Mouse (Mus musculus): ENCODE results near the gene Mta3. TPM values are rescaled to one million over a fixed set of nuclear protein-coding genes. Genes with fewer than 3 reads are reported as not detected.
"Not testable (repeated sequence)": the region's sequence is repeated elsewhere in the genome, so short reads cannot be mapped to it uniquely, and the experiment has no call there.

Mta3 gene
- total RNA-seq, 2 experiments from 2014 or later, result 59.2 to 67.6 TPM

GRCm38 (mm10) chr17:83839132-83839531 lies 133.2 kb downstream of the Mta3 start:
- no peak for ATAC-seq (replicated peaks; ENCODE audit: low FRiP score, poor library complexity, severe bottlenecking)

- ATAC-seq (replicated peaks; ENCODE audit: low FRiP score, poor library complexity, severe bottlenecking), result no peak
These were observed 135.0 kb downstream of the Mta3 start for GRCm38 (mm10) chr17:83841011-83841410.

GRCm38 (mm10) chr17:83843780-83844179 lies 137.8 kb downstream of the Mta3 start:
- ATAC-seq (replicated peaks; ENCODE audit: low FRiP score, poor library complexity, severe bottlenecking), result no peak

GRCm38 (mm10) chr17:83845538-83845937 lies 139.6 kb downstream of the Mta3 start:
- no peak for ATAC-seq (replicated peaks; ENCODE audit: low FRiP score, poor library complexity, severe bottlenecking)

- no peak for ATAC-seq (replicated peaks; ENCODE audit: low FRiP score, poor library complexity, severe bottlenecking)
These were observed 140.5 kb downstream of the Mta3 start for GRCm38 (mm10) chr17:83846301-83847021.

GRCm38 (mm10) chr17:83847100-83847499 lies 141.1 kb downstream of the Mta3 start:
- no peak for ATAC-seq (replicated peaks; ENCODE audit: low FRiP score, poor library complexity, severe bottlenecking)

- no peak for ATAC-seq (replicated peaks; ENCODE audit: low FRiP score, poor library complexity, severe bottlenecking)
These were observed 141.9 kb downstream of the Mta3 start, which contains the start of gene Haao for GRCm38 (mm10) chr17:83847815-83848214. Haao (minus strand) TSS chr17:83847963.

- ATAC-seq (replicated peaks; ENCODE audit: low FRiP score, poor library complexity, severe bottlenecking), result no peak
These were observed 142.5 kb downstream of the Mta3 start for GRCm38 (mm10) chr17:83848482-83848881.

GRCm38 (mm10) chr17:83849081-83849675 lies 143.2 kb downstream of the Mta3 start:
- ATAC-seq (replicated peaks; ENCODE audit: low FRiP score, poor library complexity, severe bottlenecking), result no peak

- no peak for ATAC-seq (replicated peaks; ENCODE audit: low FRiP score, poor library complexity, severe bottlenecking)
These were observed 143.8 kb downstream of the Mta3 start for GRCm38 (mm10) chr17:83849717-83850116.

- ATAC-seq (replicated peaks; ENCODE audit: low FRiP score, poor library complexity, severe bottlenecking), result peak; percentile 83
These were observed 144.5 kb downstream of the Mta3 start for GRCm38 (mm10) chr17:83850458-83850857.

- peak; percentile 27; the same call in 1 of the 2 replicates for ATAC-seq (replicated peaks; ENCODE audit: low FRiP score, poor library complexity, severe bottlenecking)
These were observed 144.9 kb downstream of the Mta3 start for GRCm38 (mm10) chr17:83850864-83851263.

GRCm38 (mm10) chr17:83853831-83854230 lies 147.9 kb downstream of the Mta3 start:
- ATAC-seq (replicated peaks; ENCODE audit: low FRiP score, poor library complexity, severe bottlenecking), result no peak

GRCm38 (mm10) chr17:83854284-83854918 lies 148.4 kb downstream of the Mta3 start:
- ATAC-seq (replicated peaks; ENCODE audit: low FRiP score, poor library complexity, severe bottlenecking), result peak; percentile 64

GRCm38 (mm10) chr17:83858413-83858812 lies 152.4 kb downstream of the Mta3 start:
- peak; percentile 76 for ATAC-seq (replicated peaks; ENCODE audit: low FRiP score, poor library complexity, severe bottlenecking)

GRCm38 (mm10) chr17:83859639-83860038 lies 153.7 kb downstream of the Mta3 start:
- ATAC-seq (replicated peaks; ENCODE audit: low FRiP score, poor library complexity, severe bottlenecking), result no peak

- no peak for ATAC-seq (replicated peaks; ENCODE audit: low FRiP score, poor library complexity, severe bottlenecking)
These were observed 154.3 kb downstream of the Mta3 start for GRCm38 (mm10) chr17:83860224-83860623.

GRCm38 (mm10) chr17:83860968-83861367 lies 155.0 kb downstream of the Mta3 start:
- ATAC-seq (replicated peaks; ENCODE audit: low FRiP score, poor library complexity, severe bottlenecking), result not testable (repeated sequence)

- peak; percentile 76 for ATAC-seq (replicated peaks; ENCODE audit: low FRiP score, poor library complexity, severe bottlenecking)
These were observed 155.6 kb downstream of the Mta3 start for GRCm38 (mm10) chr17:83861444-83862133.

GRCm38 (mm10) chr17:83862134-83862881 lies 156.3 kb downstream of the Mta3 start:
- peak; percentile 38 for ATAC-seq (replicated peaks; ENCODE audit: low FRiP score, poor library complexity, severe bottlenecking)

Measured in erythroblast, adult 5-6 weeks (primary cell).